Mouse (Mus musculus) thymus, adult 2 months (tissue): ENCODE measurements around the gene Apoe.

Experiments
- CTCF ChIP-seq: fragments of 200-500 bp; IDR thresholded peaks from 2 replicates; pipeline ENCODE4 v1.5.1; 2012; ENCODE audit warnings: mild to moderate bottlenecking, control low read depth, low read length, moderate library complexity, borderline replicate concordance; ENCODE audit not compliant: control insufficient read depth, poor library complexity, insufficient read depth; ENCODE audit errors: extremely low read depth
- POLR2A ChIP-seq: fragments of 200-500 bp; IDR thresholded peaks from 2 replicates; pipeline ENCODE4 v1.6.1; 2012; ENCODE audit warnings: mild to moderate bottlenecking, low read length, control low read depth, moderate library complexity; ENCODE audit not compliant: control insufficient read depth, poor library complexity, insufficient read depth; ENCODE audit errors: extremely low read depth

GRCm38 (mm10) chr7:19690845-19691244, 8.1 kb downstream of the Apoe start:
- TF ChIP-seq CTCF, result no peak
- TF ChIP-seq POLR2A, result no peak
